Mouse (Mus musculus) liver, postnatal 0 days (tissue): ENCODE data around the gene Smap1.

Experiments used
- CTCF ChIP-seq: sonication (generic); IDR thresholded peaks from 2 replicates; pipeline ENCODE4 v1.5.1; 2016; ENCODE audit warnings: antibody characterized with exemption, low read depth
- EP300 ChIP-seq: IDR thresholded peaks from 2 replicates; pipeline ENCODE4 v1.6.1; 2016; ENCODE audit warnings: antibody characterized with exemption, low read depth, mild to moderate bottlenecking

DNA sequence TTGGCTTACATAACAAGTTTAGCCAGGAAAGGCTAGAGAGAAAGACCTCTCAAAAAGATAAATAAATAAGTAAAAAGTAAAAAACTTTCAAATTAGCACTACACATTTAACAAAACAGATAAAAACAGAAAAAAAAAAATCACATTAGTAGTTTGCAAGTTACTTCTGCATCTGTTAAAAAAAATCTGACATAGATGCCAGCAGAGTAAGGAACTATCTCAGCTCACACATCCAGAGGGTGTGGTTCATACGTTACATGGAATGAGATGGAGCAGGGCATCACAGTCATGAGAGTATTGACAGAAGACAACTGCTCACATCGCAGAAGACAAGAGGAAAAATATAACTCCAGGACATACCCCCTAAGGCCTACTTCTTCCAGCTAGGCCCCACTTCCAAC is 19.4 kb downstream of the Smap1 start:
- TF ChIP-seq CTCF (no peak), EP300 (no peak)
